Mouse (Mus musculus): ENCODE data around the gene Mmp9. TPM values are rescaled to one million over a fixed set of nuclear protein-coding genes. Genes with fewer than 3 reads are reported as not detected.

Mmp9 gene
- polyA plus RNA-seq, 1 experiment: 29.1 TPM

GRCm38 (mm10) chr2:164911086-164912048 is 29.2 kb upstream of the Mmp9 start, which contains the start of gene Zfp335:
Zfp335 (minus strand) TSS chr2:164911757.
- peak; percentile 89 for DNase-seq
- WGBS: under 1% methylated on average over 91 of the region's 91 CpGs
- Histone ChIP-seq H3K27me3 (ENCODE audit: control insufficient read depth, insufficient read depth, low read length) (no peaks in the 10 kb centered on the region), H3K4me3 (ENCODE audit: control insufficient read depth, insufficient read depth, low read length) (peak within 1 kb of the TSS; percentile 66), H3K27ac (ENCODE audit: control insufficient read depth, insufficient read depth, low read length) (peak within 1 kb of the TSS; percentile 88), H3K36me3 (ENCODE audit: control insufficient read depth, insufficient read depth, low read length) (peaks cover 25% of the 10 kb centered on the region), H3K4me1 (replicated peaks; ENCODE audit: control insufficient read depth, insufficient read depth, low read length) (peaks cover 39% of the 10 kb centered on the region)
- TF ChIP-seq POLR2A (IDR thresholded peaks at IDR 0.05; ENCODE audit: control insufficient read depth, extremely low read depth, insufficient read depth, low read length, poor library complexity) (peak; percentile 68; the same call in 1 of the 2 replicates), CTCF (IDR thresholded peaks at IDR 0.05; ENCODE audit: borderline replicate concordance, control insufficient read depth, extremely low read depth, insufficient read depth, low read length, poor library complexity) (no peak)

GRCm38 (mm10) chr2:164912151-164912550 is 28.4 kb upstream of the Mmp9 start:
- DNase-seq: no peak
- no peak for TF ChIP-seq POLR2A (IDR thresholded peaks at IDR 0.05; ENCODE audit: control insufficient read depth, extremely low read depth, insufficient read depth, low read length, poor library complexity)
- TF ChIP-seq CTCF (IDR thresholded peaks at IDR 0.05; ENCODE audit: borderline replicate concordance, control insufficient read depth, extremely low read depth, insufficient read depth, low read length, poor library complexity): no peak
- Histone ChIP-seq H3K36me3 (ENCODE audit: control insufficient read depth, insufficient read depth, low read length) (peaks cover 19% of the 10 kb centered on the region), H3K4me1 (replicated peaks; ENCODE audit: control insufficient read depth, insufficient read depth, low read length) (peaks cover 39% of the 10 kb centered on the region), H3K27me3 (ENCODE audit: control insufficient read depth, insufficient read depth, low read length) (no peaks in the 10 kb centered on the region), H3K4me3 (ENCODE audit: control insufficient read depth, insufficient read depth, low read length) (peak overlapping the region; percentile 66), H3K27ac (ENCODE audit: control insufficient read depth, insufficient read depth, low read length) (peak overlapping the region; percentile 88)
- 3% methylated on average over 12 of the region's 12 CpGs for WGBS

GRCm38 (mm10) chr2:164912749-164913427 is 27.7 kb upstream of the Mmp9 start:
- H3K27me3 ChIP-seq (ENCODE audit: control insufficient read depth, insufficient read depth, low read length): no peaks in the 10 kb centered on the region
- H3K4me3 ChIP-seq (ENCODE audit: control insufficient read depth, insufficient read depth, low read length): no peak overlapping the region
- H3K4me1 ChIP-seq (replicated peaks; ENCODE audit: control insufficient read depth, insufficient read depth, low read length): peaks cover 40% of the 10 kb centered on the region
- TF ChIP-seq POLR2A (IDR thresholded peaks at IDR 0.05; ENCODE audit: control insufficient read depth, extremely low read depth, insufficient read depth, low read length, poor library complexity): no peak
- no peak for TF ChIP-seq CTCF (IDR thresholded peaks at IDR 0.05; ENCODE audit: borderline replicate concordance, control insufficient read depth, extremely low read depth, insufficient read depth, low read length, poor library complexity)
- peaks cover 11% of the 10 kb centered on the region for H3K36me3 ChIP-seq (ENCODE audit: control insufficient read depth, insufficient read depth, low read length)
- DNase-seq: no peak
- 59% methylated on average over 7 of the region's 9 CpGs for WGBS
- peak overlapping the region; percentile 88 for H3K27ac ChIP-seq (ENCODE audit: control insufficient read depth, insufficient read depth, low read length)

- TF ChIP-seq CTCF (IDR thresholded peaks at IDR 0.05; ENCODE audit: borderline replicate concordance, control insufficient read depth, extremely low read depth, insufficient read depth, low read length, poor library complexity): no peak
- TF ChIP-seq POLR2A (IDR thresholded peaks at IDR 0.05; ENCODE audit: control insufficient read depth, extremely low read depth, insufficient read depth, low read length, poor library complexity): no peak
- Histone ChIP-seq H3K4me1 (replicated peaks; ENCODE audit: control insufficient read depth, insufficient read depth, low read length) (peaks cover 40% of the 10 kb centered on the region), H3K36me3 (ENCODE audit: control insufficient read depth, insufficient read depth, low read length) (peaks cover 6% of the 10 kb centered on the region), H3K4me3 (ENCODE audit: control insufficient read depth, insufficient read depth, low read length) (no peak overlapping the region), H3K27ac (ENCODE audit: control insufficient read depth, insufficient read depth, low read length) (peak overlapping the region; percentile 87), H3K27me3 (ENCODE audit: control insufficient read depth, insufficient read depth, low read length) (no peaks in the 10 kb centered on the region)
- 22% methylated on average over 2 of the region's 2 CpGs for WGBS
- peak; percentile 89 for DNase-seq
These were observed 27.2 kb upstream of the Mmp9 start for GRCm38 (mm10) chr2:164913428-164913786.

- DNase-seq: no peak
- Histone ChIP-seq H3K4me3 (ENCODE audit: control insufficient read depth, insufficient read depth, low read length) (no peak overlapping the region), H3K36me3 (ENCODE audit: control insufficient read depth, insufficient read depth, low read length) (peaks cover 9% of the 10 kb centered on the region), H3K27me3 (ENCODE audit: control insufficient read depth, insufficient read depth, low read length) (no peaks in the 10 kb centered on the region), H3K27ac (ENCODE audit: control insufficient read depth, insufficient read depth, low read length) (no peak overlapping the region), H3K4me1 (replicated peaks; ENCODE audit: control insufficient read depth, insufficient read depth, low read length) (peaks cover 26% of the 10 kb centered on the region)
- WGBS: 46% methylated on average over 5 of the region's 5 CpGs
- TF ChIP-seq POLR2A (IDR thresholded peaks at IDR 0.05; ENCODE audit: control insufficient read depth, extremely low read depth, insufficient read depth, low read length, poor library complexity) (no peak), CTCF (IDR thresholded peaks at IDR 0.05; ENCODE audit: borderline replicate concordance, control insufficient read depth, extremely low read depth, insufficient read depth, low read length, poor library complexity) (no peak)
These were observed 23.8 kb upstream of the Mmp9 start for GRCm38 (mm10) chr2:164916820-164917219.

GRCm38 (mm10) chr2:164917371-164917770 is 23.2 kb upstream of the Mmp9 start:
- 53% methylated on average over 10 of the region's 10 CpGs for WGBS
- peaks cover 22% of the 10 kb centered on the region for H3K4me1 ChIP-seq (replicated peaks; ENCODE audit: control insufficient read depth, insufficient read depth, low read length)
- DNase-seq: peak; percentile 24
- TF ChIP-seq POLR2A (IDR thresholded peaks at IDR 0.05; ENCODE audit: control insufficient read depth, extremely low read depth, insufficient read depth, low read length, poor library complexity) (no peak), CTCF (IDR thresholded peaks at IDR 0.05; ENCODE audit: borderline replicate concordance, control insufficient read depth, extremely low read depth, insufficient read depth, low read length, poor library complexity) (no peak)
- no peak overlapping the region for H3K27ac ChIP-seq (ENCODE audit: control insufficient read depth, insufficient read depth, low read length)
- no peak overlapping the region for H3K4me3 ChIP-seq (ENCODE audit: control insufficient read depth, insufficient read depth, low read length)
- no peaks in the 10 kb centered on the region for H3K27me3 ChIP-seq (ENCODE audit: control insufficient read depth, insufficient read depth, low read length)
- peaks cover 9% of the 10 kb centered on the region for H3K36me3 ChIP-seq (ENCODE audit: control insufficient read depth, insufficient read depth, low read length)
